Mouse (Mus musculus): Measurements from ENCODE around the gene Aebp2. TPM values are rescaled to one million over a fixed set of nuclear protein-coding genes. Genes with fewer than 3 reads are reported as not detected.
"Not testable (repeated sequence)": the region's sequence is repeated elsewhere in the genome, so short reads cannot be mapped to it uniquely, and the experiment has no call there.

Gene Aebp2
- total RNA-seq, 1 experiment from 2014 or later = 72.9 TPM

DNA sequence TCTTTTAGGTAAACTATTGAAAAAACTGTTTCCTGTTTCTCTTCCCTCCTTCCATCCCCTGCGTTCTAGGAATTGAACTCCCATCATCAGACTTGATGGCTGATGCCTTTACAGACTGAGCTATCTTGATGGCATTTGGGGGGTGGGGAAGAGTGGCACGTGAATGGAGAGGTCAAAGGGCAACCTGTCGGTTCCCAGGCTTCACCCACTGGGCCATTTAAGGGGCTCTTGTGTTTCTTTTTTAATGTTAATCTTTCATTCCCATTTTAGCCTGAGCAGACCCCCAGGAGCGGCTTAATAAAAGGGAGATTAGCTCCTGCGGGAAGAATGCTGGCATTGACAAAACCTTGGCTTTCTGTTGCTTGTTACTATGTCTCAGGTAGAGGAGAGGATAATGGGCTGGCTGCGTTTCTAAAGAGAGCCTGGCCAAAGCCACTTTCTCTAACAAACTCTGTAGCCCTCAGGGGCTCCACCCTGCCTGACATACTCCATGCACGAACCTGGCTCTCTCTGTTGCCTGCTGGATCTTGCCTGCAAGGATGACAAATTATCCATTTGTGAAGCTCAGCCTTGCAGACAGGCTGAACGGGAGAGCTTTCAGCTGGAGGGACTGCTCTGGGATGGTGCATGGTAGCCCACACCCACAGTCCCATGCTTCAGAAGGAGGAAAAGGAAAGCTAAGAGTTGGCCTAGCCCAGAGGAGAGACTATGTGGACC is 19.1 kb upstream of the Aebp2 start:
- ATAC-seq (replicated peaks; ENCODE audit: insufficient number of reproducible peaks, low FRiP score, low TSS enrichment, poor library complexity, severe bottlenecking) = no peak

DNA sequence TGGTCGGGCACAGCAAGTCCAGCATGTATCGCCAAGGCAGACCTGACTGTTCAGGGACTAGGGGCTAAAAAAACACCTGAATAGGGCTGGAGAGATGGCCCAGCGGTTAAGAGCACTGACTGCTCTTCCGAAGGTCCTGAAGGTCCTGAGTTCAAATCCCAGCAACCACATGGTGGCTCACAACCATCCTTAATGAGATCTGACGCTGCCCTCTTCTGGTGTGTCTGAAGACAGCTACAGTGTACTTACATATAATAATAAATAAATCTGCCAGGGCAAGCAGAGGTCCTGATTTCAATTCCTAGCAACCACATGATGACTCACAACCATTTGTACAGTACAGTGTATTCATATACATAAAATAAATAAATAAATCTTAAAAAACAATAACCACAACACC is 17.3 kb upstream of the Aebp2 start:
- not testable (repeated sequence) for ATAC-seq (replicated peaks; ENCODE audit: insufficient number of reproducible peaks, low FRiP score, low TSS enrichment, poor library complexity, severe bottlenecking)

DNA sequence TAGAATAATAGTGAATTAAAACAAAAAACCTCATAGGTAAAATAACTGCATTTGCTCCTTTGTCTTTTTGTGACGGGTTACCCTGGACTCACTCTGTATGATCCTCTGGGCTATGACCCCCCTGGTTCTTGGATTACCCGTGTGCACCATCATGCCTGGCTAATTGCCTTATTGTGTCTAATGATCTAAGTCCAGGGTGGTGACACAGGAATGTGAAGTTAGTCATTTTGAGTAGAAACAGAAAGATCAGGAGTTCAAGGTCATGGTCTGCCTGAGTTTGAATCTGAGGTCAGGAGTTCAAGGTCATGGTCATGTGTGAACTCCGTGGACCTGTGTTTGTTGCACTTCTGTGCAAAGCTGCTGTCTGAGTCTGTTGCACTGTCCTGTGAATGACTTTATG is 16.7 kb upstream of the Aebp2 start:
- ATAC-seq (replicated peaks; ENCODE audit: insufficient number of reproducible peaks, low FRiP score, low TSS enrichment, poor library complexity, severe bottlenecking) = no peak

DNA sequence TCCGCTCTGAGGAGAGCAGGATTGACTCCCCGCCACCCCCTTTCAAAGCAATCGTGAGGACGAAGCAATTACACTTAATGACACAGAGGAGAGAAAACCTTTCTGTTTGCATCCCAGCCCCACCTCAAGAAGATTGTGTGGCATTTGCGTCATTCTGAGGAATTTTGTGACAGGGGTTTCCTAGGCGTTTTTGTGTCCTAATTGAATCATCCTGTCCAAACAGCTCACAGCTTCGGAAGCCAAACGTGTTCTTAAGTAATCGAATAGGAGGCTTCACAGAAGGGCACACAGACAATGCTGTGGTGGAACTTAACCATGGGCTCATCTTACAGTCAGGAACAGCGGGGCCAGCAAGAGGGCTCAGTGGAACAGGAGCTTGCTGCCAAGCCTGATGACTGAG is 15.9 kb upstream of the Aebp2 start:
- ATAC-seq (replicated peaks; ENCODE audit: insufficient number of reproducible peaks, low FRiP score, low TSS enrichment, poor library complexity, severe bottlenecking) = no peak

DNA sequence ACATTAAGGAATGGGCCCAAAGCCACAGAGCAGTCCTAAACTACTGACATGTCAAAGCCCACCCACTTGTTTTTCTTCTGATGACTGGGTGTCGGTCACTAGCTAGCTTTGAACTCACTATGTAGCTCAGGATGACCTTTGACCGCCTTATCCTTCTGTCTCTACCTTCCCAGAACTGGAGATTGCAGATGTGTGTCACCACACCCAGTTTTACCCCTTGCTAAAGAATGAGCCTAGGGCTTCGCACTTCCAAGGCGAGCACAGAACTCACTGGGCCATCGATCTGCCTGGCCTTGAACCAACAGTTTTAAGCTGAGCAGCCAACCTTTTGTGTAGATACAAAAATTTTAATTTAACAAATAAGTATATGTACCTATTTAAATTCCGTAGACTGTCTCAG is 13.8 kb upstream of the Aebp2 start:
- no peak for ATAC-seq (replicated peaks; ENCODE audit: insufficient number of reproducible peaks, low FRiP score, low TSS enrichment, poor library complexity, severe bottlenecking)

DNA sequence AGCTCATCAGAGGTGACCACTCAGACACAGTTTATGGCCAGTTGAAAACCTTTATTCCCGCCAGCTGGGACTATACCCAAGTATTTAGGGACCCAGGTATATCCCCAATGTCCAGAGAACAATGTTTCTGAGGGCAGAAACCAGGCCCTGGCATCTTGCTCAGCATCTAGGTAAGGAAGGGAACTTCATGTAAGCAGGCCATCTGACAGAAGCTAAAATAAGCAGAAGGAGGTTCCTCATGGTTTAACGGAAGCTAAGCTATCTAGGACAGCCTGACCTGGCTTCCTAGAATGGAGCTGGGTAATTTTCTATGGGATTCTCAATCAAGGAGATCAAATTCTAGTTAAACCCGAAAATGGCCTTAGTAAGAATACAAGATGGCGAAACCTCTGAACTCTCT is 12.9 kb upstream of the Aebp2 start:
- no peak for ATAC-seq (replicated peaks; ENCODE audit: insufficient number of reproducible peaks, low FRiP score, low TSS enrichment, poor library complexity, severe bottlenecking)

DNA sequence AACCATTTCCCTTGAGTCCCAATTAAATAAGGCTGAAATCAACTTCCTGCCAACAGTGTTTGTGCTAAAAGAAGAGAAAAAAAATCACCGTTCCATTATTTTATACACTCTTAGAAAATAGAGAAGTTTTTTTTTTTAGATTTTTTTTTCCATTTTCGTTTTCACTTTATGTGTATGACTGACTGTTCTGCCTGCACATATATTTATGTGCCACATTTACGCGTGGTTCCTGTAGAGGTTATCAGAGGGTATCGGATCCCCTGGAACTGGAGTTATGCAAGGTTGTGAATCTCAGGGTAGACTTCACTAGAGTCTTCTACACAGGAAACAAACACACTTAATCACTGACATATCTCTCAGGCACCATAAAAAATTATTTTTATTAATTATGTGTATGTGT is 12.3 kb upstream of the Aebp2 start:
- no peak for ATAC-seq (replicated peaks; ENCODE audit: insufficient number of reproducible peaks, low FRiP score, low TSS enrichment, poor library complexity, severe bottlenecking)

DNA sequence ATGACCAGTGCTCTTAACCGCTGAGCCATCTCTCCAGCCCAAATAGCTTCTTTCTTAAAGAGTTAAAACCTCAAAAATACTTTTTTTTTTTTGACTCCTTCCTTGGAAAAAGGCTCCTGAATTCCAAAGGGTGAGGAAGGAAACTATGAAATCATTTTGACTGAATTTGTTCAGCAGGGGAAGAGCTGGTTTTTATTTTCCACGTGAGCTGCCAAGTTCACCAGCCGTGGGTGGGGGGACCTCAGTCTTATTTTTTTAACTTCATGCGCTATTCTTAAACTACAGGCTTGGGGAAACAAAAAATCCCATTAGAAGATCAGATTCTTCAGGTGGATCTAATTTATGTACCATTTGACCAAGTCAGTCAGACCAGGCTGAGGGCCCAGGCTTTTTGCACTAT is 11.2 kb upstream of the Aebp2 start:
- no peak for ATAC-seq (replicated peaks; ENCODE audit: insufficient number of reproducible peaks, low FRiP score, low TSS enrichment, poor library complexity, severe bottlenecking)

DNA sequence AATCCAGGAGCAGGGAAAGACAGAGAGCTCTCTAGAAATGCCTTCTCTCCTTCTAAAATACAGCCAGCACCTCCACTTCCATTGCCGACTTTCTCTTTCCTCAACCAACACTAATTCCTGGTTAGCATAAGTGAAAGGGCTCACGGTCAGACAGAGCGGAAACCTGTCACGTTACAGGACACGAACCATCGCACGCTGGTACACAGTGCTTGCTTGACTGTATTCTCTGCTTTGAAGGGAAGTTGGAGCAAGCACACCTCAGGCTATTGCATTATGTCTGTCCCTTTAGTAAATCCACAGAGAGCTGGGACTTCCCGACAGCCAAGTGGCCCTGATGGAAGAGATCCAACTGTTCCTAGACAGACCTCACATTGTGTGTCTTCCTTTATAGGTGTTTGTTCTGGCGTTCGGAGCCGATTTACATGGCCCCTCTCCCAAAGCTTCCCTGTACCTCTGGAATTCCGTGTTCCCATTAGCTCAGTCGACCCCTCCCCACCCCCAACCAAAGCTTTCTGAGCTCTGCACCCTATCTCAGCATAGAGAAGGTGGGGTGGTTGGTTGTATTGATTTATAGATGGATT is 10.5 kb upstream of the Aebp2 start:
- ATAC-seq (replicated peaks; ENCODE audit: insufficient number of reproducible peaks, low FRiP score, low TSS enrichment, poor library complexity, severe bottlenecking) = no peak

DNA sequence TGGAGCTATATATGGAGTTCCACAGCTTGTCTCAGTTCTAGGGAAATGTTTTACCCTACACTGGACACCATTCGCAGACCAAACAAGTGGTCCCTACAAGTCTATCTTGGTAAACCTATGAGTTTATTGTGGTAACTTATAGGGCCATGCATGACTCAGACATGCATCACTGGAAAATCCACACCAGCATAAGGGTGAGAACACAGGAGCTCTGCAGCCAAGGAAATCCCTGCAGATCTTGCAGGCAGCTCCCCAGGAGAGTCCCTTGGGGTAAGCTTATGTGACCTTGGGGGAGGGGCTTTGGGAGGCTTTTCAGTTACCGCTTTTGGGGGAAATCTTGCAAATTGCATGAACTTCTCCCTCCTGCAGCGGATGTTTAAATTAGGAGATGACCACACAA is 8.6 kb upstream of the Aebp2 start:
- ATAC-seq (replicated peaks; ENCODE audit: insufficient number of reproducible peaks, low FRiP score, low TSS enrichment, poor library complexity, severe bottlenecking) = no peak

DNA sequence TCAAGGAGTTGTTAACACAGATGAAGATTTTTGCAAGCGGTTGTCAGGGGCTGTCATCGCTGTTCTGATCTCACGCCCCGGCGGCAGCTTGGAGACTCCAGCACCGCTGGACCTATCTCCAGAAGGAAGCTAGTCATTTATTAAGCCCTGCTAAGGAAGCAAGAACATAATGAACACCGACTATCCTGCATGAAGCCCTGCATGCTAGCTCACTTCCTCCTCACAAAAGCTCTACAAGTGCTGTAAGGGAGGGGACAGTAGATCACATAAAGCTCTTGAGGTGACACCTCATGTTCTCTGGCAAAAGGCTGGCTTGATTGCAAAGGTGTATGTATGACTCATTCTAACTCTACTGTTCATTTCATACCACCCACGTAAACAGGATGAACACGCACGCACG is 7.8 kb upstream of the Aebp2 start:
- ATAC-seq (replicated peaks; ENCODE audit: insufficient number of reproducible peaks, low FRiP score, low TSS enrichment, poor library complexity, severe bottlenecking) = no peak

DNA sequence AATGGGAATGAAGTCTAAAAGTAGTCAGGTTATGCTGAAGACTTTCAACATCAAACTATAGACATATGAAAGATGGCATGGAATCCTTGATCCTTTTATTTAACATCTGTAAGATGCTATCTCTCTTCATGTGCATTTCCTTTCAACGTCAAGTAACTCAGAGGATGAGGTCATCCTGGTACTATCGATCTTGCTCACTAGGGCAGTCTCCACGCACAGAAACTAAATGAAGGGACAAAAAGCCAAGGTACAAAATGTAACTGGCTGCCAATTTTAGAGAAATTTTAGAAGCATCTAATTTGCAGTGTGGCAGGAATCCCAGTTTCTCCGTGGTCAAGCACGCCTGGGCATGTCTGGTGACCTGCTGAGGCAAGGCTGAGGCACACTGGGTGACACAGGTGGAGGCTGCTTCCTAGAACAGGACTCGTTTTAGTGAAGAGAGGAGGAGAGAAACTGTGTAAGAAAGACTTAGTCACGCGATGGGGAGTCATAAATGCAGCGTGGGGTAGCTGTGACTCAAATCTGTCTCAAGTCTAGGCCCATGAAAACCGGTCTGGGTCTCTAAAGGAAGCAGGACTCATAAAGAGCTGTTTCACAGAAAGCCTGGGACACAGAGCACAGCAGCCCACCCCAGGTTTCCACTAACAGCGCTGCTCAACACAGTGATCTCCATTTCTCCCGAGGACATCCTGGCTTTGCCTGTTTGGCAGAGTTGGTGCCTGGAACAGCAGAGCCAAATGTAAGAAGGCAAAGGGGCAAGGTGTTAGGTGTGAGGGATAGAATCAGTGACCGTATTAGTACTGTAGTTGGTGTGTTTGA is 1.7 kb upstream of the Aebp2 start:
- no peak for ATAC-seq (replicated peaks; ENCODE audit: insufficient number of reproducible peaks, low FRiP score, low TSS enrichment, poor library complexity, severe bottlenecking)

DNA sequence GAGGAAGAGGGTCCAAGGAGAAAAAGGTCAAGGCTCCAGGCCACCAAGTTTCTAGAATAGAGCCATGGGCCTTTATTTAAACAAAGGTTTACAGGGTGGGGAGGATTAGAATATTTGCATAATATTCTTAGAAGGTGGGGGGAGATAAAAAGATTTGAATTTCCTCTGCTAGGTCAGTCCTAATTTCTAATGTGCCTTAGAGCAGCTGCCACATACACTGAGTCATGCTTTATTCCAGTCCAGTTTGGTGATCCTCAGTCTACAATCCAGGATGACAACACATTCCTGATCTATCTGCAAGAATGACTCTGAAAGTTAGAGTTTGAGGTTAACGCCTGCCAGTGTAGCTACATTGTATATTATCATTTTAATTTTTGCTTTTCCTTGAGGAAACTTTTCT is 841 bp upstream of the Aebp2 start:
- no peak for ATAC-seq (replicated peaks; ENCODE audit: insufficient number of reproducible peaks, low FRiP score, low TSS enrichment, poor library complexity, severe bottlenecking)

DNA sequence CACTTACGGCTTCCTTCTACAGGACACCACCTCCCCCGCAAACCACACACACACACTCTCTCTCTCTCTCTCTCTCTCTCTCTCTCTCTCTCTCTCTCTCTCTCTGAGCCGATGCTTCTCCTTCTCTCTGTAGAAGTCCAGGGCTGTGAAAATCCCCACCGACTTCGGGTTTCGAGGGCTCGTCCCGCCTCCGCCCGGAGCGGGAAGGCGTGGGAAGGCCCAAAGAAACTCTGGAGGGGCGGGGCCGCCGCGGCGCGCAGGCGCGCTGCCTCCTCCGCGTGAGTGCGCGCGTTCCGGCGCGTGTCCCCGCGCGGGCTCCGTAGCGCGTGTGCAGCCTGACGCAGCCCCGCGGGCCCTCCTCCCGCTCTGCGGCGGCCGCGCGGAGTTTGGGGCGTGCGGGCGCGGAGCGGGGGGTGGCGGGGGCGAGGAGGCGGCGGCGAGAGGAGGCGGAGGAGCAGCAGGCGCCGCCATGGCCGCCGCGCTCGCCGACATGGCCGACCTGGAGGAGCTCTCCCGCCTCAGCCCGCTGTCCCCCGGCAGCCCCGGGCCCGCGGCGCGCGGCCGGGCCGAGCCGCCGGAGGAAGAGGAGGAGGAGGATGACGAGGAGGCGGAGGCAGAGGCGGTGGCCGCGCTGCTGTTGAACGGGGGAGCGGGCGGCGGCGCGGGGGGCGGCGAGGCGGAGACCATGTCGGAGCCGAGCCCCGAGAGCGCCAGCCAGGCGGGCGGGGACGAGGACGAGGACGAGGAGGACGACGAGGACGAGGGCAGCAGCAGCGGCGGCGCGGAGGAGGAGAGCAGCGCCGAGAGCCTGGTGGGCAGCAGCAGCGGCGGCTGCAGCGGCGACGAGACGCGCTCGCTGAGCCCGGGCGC is 998 bp downstream of the Aebp2 start:
- peak; percentile 51 for ATAC-seq (replicated peaks; ENCODE audit: insufficient number of reproducible peaks, low FRiP score, low TSS enrichment, poor library complexity, severe bottlenecking)

DNA sequence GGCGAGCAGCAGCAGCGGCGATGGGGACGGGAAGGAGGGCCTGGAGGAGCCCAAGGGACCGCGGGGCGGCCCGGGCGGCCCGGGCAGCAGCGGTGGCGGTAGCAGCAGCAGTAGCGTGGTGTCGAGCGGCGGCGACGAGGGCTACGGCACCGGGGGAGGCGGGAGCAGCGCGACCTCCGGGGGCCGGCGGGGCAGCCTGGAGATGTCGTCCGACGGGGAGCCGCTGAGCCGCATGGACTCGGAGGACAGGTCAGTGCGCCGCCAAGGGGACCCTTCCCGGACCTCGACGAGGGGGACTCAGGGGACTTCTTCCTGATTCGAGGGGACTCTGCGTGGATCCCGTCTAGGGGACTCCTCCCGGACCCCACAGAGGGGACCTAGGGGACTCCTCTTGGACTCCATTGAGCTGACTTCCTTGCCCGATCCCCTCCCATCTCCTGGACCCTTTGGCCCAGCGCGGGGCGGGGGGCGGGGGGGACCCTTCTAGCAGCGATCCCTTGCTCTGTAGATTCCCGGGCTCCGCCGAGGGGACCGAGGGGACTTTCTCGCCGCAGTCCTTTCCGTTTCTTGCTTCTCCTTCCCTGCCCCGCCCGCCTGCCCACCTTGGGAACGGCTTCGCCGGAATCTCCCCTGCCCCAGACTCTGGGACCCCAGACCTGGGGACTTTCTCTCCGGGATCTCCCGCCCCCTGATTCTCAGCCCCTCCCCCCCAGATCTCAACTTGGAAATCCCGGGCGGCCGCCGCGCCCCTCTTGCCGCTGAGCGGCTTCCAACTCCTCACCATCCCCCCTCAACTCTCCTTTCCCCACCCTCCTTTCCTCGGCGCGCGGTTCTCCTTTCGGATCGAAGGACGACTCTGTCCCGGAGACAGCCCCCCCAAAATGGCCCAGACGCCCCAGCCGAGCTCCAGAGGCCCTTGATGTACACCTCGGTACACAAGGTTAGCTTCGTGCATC is 1.9 kb downstream of the Aebp2 start:
- no peak for ATAC-seq (replicated peaks; ENCODE audit: insufficient number of reproducible peaks, low FRiP score, low TSS enrichment, poor library complexity, severe bottlenecking)

DNA sequence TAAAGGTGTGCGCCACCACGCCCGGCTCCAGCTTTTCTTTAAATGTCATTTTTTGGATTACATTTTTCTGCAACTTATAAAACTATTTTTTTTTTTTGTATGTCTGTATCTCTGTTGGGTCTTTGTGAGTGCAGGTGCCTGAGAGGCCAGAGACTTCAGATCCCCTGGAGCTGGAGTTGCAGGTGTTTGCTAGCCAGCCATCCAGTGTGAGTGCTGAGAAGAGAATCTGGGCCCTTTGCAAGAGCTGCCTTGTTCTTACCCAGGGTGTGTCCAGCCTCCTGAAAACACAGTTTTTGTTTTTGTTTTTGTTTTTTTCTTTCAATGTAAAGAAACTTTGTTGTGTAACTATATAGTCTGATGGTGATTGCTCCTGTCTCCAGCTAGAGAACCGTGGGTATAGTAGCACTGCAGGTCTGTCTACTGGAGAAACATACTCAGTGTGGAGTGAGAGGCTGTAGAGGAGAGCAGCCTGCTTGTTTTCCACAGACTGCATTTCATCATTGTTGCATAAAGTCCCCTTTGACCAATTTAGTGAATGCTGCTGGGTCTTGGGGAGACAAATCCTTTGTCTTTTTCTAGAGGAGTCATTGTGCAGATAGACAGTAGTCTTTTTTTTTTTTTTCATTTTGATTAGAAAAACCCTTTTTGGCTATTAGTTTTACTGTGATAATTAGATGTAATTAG is 6.9 kb downstream of the Aebp2 start:
- ATAC-seq (replicated peaks; ENCODE audit: insufficient number of reproducible peaks, low FRiP score, low TSS enrichment, poor library complexity, severe bottlenecking) = no peak

DNA sequence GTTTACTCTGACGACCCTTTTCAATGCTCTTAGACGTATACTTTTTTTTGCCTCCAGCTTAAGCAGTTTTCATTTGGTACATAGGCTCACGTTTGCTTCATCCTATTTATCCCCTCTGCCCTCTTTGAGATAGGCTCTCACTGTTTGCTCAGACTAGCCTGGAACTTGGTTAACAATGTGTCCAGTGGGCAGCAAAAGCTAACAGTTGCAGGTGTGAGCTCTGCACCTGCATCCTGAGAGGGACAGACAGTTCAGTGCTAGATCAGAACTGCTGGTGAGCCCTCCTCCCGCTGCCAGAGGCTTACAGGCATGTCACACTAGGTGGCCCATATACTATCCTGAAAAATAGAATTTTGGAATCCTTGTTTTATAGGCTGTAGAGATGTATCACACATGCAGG is 7.8 kb downstream of the Aebp2 start:
- ATAC-seq (replicated peaks; ENCODE audit: insufficient number of reproducible peaks, low FRiP score, low TSS enrichment, poor library complexity, severe bottlenecking) = no peak

DNA sequence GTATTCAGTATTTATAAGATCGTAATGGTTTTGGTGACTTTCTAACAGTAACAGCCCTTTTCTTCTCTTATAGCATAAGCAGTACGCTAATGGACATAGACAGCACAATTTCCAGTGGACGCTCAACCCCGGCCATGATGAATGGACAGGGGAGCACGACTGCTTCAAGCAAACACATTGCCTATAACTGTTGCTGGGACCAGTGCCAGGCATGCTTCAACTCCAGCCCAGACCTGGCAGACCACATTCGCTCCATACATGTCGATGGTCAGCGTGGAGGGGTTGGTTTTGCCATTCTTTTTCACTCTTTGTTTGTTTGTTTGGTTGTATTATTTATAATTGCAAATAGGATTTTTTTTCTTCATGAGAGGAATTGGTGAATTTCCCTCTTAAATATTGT is 11.2 kb downstream of the Aebp2 start:
- no peak for ATAC-seq (replicated peaks; ENCODE audit: insufficient number of reproducible peaks, low FRiP score, low TSS enrichment, poor library complexity, severe bottlenecking)

Measured in monocyte, adult 5-6 weeks (primary cell).